Mouse (Mus musculus) hindbrain, embryonic 15.5 days (tissue): ENCODE results near the gene 1700025G04Rik. TPM values are rescaled to one million over a fixed set of nuclear protein-coding genes. Genes with fewer than 3 reads are reported as not detected.

Experiments used
- ATAC-seq: fragments of 200-750 bp; cut with Nextera tagmentation; 2 replicates; pipeline ENCODE4 v1.8.0; 2017; ENCODE audit warnings: low read depth, moderate number of reproducible peaks, moderate TSS enrichment; ENCODE audit not compliant: low FRiP score
- H3K27ac ChIP-seq: fragments of 300-500 bp; sonication (generic); replicated peaks from 2 replicates; pipeline ENCODE4 v1.5.1; 2015; ENCODE audit warnings: mild to moderate bottlenecking, inconsistent platforms
- H3K27me3 ChIP-seq: fragments of 300-500 bp; sonication (generic); 2 replicates; pipeline ENCODE4 v1.6.1; 2015; ENCODE audit warnings: control low read depth, inconsistent platforms
- H3K36me3 ChIP-seq: fragments of 300-500 bp; sonication (generic); 2 replicates; pipeline ENCODE4 v1.6.1; 2015; ENCODE audit warnings: control low read depth, inconsistent platforms
- H3K4me1 ChIP-seq: fragments of 300-500 bp; sonication (generic); replicated peaks from 2 replicates; pipeline ENCODE4 v1.6.1; 2015; ENCODE audit warnings: control low read depth, inconsistent platforms
- H3K4me2 ChIP-seq: fragments of 300-500 bp; sonication (generic); 2 replicates; pipeline ENCODE4 v1.6.1; 2015; ENCODE audit warnings: moderate library complexity, mild to moderate bottlenecking, inconsistent platforms
- H3K4me3 ChIP-seq: fragments of 300-500 bp; sonication (generic); 2 replicates; pipeline ENCODE4 v1.5.1; 2015; ENCODE audit warnings: mild to moderate bottlenecking, inconsistent platforms
- H3K9ac ChIP-seq: fragments of 300-500 bp; sonication (generic); 2 replicates; pipeline ENCODE4 v1.6.1; 2015; ENCODE audit warnings: inconsistent platforms
- H3K9me3 ChIP-seq: fragments of 300-500 bp; sonication (generic); 2 replicates; pipeline ENCODE4 v1.6.1; 2016; ENCODE audit warnings: control low read depth, inconsistent platforms
- WGBS: fragments of 180-500 bp; shearing (Covaris S2); methylation state at CpG from one replicate; pipeline ENCODE4 v1.1.7; 2015; 5-methylcytosine and 5-hydroxymethylcytosine counted together
- polyA plus RNA-seq: library from polyadenylated mRNA; unstranded; fragments of >200 nt; fragmentation: Nextera tagmentation; extraction: Ambion mirVana; gene quantifications from 2 replicates; pipeline ENCODE4 v1.2.1, GENCODE M21; 2015

The 1700025G04Rik gene
- polyA plus RNA-seq, 1 experiment from 2014 or later = 33.9 TPM

DNA sequence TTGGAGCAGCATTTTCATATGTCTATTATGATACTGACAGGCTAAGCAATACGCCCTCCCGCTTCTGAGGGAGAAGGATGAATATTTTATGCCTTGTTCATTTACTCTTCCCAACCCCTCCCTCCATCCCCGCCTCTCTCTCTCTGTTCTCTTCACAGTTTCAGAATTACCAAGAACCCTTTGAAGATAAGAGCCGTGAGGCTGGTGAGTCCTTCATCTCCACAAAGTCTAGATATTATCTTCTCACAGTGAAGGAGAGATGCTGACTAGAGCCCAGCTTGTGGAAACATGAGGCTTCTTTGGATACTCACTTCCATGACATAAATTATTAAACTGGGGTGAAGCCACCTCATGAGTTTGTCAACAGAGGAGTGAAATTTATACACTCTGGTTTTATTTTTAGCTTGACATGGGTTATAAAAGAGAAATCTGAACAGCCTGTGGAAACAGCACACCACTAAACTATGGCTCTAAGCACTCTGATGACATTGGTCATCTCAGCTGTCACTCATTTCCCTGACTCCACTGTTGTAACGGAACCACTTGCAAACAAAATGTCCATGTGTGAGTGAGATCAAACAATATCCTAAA, 116.7 kb downstream of the 1700025G04Rik start:
- no peak for ATAC-seq
- Histone ChIP-seq H3K4me2 (no peak overlapping the region), H3K4me1 (peaks cover 8% of the 10 kb centered on the region), H3K27ac (no peak overlapping the region), H3K36me3 (no peaks in the 10 kb centered on the region), H3K9ac (no peak overlapping the region), H3K9me3 (no peaks in the 10 kb centered on the region), H3K27me3 (no peaks in the 10 kb centered on the region), H3K4me3 (no peak overlapping the region)
- 78% methylated on average over 5 of the region's 5 CpGs for WGBS

DNA sequence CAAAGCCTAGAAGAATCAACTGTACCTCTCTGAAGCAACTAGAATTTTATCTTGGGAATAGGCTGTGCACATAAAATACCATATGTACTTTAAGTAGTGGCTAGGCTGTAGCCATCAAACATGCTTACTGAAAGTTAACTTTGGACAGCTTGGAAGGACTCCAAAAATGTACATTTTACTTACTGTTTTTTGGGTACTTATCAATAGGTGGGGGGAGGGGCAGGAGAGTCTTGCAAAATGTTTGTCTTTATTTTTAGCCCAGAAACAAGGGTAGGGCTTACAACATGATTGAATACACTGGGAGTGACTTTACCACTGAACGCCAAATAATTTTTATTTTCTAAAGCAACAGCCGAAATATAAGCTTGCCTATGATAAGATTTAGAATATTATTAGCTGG, 118.3 kb downstream of the 1700025G04Rik start:
- Histone ChIP-seq H3K4me1 (no peaks in the 10 kb centered on the region; the same call in 1 of the 2 replicates), H3K27me3 (no peaks in the 10 kb centered on the region), H3K9me3 (no peaks in the 10 kb centered on the region), H3K9ac (no peak overlapping the region), H3K36me3 (no peaks in the 10 kb centered on the region), H3K4me3 (no peak overlapping the region), H3K4me2 (no peak overlapping the region), H3K27ac (no peak overlapping the region)
- WGBS = 94% methylated on average over 2 of the region's 2 CpGs
- ATAC-seq = no peak

DNA sequence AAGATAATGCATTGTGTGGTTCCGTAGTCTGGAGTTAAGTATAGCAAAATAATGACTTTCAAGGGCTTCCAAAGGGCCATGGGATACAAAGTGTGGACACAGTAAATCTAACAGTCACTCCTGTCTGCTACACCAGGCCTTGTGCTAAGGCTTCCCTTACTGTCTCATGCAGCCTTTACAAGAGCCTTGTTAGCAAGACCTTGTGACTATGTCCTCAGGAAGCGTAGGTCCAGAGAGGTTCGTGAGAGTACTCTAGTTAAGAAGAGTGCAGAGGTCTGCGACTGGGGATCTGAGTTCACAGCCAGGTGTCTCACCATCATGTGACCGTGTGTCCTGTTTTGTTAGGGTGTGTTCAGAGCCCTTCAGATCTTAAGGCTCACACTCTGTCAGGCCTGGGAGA, 121.8 kb downstream of the 1700025G04Rik start:
- 95% methylated on average over 5 of the region's 5 CpGs for WGBS
- Histone ChIP-seq H3K9ac (no peak overlapping the region), H3K27ac (no peak overlapping the region), H3K9me3 (no peaks in the 10 kb centered on the region), H3K4me1 (no peaks in the 10 kb centered on the region; the same call in 1 of the 2 replicates), H3K4me3 (no peak overlapping the region), H3K27me3 (no peaks in the 10 kb centered on the region), H3K36me3 (no peaks in the 10 kb centered on the region), H3K4me2 (no peak overlapping the region)
- ATAC-seq = no peak

DNA sequence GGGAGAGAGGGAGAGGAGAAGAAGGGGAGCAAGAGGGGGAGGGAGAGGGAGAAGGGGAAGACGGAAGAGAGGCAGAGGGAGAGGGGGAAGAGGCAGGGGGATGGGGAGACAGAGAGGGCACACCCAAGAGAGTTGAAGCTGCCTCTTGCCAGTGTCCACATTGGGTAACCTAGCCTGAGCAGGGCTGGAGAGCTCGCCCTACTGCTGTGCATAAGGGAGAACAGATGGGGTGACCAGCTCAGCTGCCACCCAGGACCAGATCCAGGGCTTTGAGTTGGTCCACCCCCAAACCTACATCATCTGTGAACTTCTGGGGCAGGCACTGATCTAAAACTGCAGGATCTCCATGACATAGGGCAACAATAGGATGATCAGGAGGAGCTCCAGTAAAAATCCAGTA, 125.1 kb downstream of the 1700025G04Rik start:
- Histone ChIP-seq H3K4me1 (peaks cover 6% of the 10 kb centered on the region; the same call in 1 of the 2 replicates), H3K27ac (no peak overlapping the region), H3K4me2 (no peak overlapping the region), H3K9me3 (no peaks in the 10 kb centered on the region), H3K36me3 (no peaks in the 10 kb centered on the region), H3K9ac (no peak overlapping the region), H3K27me3 (no peaks in the 10 kb centered on the region), H3K4me3 (no peak overlapping the region)
- ATAC-seq = no peak
- WGBS = 95% methylated on average over 2 of the region's 2 CpGs

DNA sequence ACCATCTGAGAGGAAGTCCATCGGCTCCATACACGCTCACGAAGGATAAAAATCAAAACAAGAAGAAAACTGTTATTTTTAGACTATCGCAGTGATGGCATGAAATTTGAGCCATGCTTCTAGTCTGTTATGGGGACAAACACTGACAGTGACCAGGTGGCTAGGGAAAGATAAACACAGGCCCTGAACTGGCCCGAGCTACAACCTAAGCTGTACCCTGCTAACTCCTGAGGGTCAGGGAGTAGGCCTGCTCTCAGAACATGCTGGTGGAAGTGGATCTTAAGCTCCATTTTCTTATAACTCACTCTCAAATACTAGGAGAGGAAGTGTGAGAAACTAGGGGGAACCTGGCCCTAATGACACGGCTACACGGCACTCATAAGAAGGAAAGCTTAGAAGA, 126.7 kb downstream of the 1700025G04Rik start:
- Histone ChIP-seq H3K9me3 (no peaks in the 10 kb centered on the region), H3K27ac (no peak overlapping the region), H3K9ac (no peak overlapping the region), H3K27me3 (no peaks in the 10 kb centered on the region), H3K4me2 (no peak overlapping the region), H3K4me3 (no peak overlapping the region), H3K36me3 (no peaks in the 10 kb centered on the region), H3K4me1 (peaks cover 9% of the 10 kb centered on the region; the same call in 1 of the 2 replicates)
- 90% methylated on average over 7 of the region's 7 CpGs for WGBS
- no peak for ATAC-seq

DNA sequence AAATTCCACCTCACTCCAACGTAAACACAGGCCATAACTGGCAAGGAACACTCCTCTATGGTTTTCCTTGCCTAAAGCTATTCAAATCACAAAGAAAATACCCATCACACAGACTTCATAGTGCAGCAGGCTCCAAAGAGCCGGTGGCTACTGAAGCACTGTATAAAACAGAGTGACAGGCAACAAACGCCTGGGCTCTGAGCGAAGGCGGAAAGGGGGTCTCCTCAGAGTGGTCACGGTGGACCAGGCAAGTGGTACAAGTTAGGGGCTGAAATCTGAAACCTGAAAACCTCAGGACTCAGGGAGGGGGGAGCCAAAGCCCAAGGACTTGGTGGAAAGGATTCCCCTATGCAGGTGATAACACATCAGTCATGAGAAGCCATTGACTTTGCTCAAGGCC, 127.8 kb downstream of the 1700025G04Rik start:
- WGBS = 56% methylated on average over 6 of the region's 6 CpGs
- peaks cover 15% of the 10 kb centered on the region; the same call in 1 of the 2 replicates for H3K4me1 ChIP-seq
- no peaks in the 10 kb centered on the region for H3K36me3 ChIP-seq
- no peak overlapping the region for H3K4me3 ChIP-seq
- no peak overlapping the region for H3K4me2 ChIP-seq
- 0 out of 2 replicates have a peak, but pooled peaks have one; percentile 51 for ATAC-seq
- H3K27me3 ChIP-seq = no peaks in the 10 kb centered on the region
- no peaks in the 10 kb centered on the region for H3K9me3 ChIP-seq
- H3K27ac ChIP-seq = no peak overlapping the region
- H3K9ac ChIP-seq = no peak overlapping the region

DNA sequence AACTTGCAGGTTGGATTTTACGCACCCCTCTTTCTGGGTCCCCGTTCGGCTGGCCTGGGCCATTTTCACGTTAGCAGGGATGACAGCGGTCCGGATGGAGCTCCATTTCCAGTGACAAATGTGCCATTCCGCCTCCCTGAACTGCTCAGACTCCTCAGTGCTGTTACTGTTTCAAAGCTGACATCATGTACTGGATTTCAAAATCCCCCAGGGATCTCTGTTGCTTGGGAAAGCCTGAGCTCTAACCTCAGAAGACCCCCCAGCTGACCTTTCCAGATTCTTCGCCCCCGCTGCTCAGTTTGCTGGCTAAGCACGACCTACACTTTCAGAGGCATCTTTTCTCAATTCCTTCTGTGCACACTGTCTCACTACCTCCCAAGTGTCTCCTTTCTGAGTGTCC, 128.7 kb downstream of the 1700025G04Rik start:
- Histone ChIP-seq H3K9ac (no peak overlapping the region), H3K4me2 (no peak overlapping the region), H3K27ac (no peak overlapping the region), H3K4me3 (no peak overlapping the region), H3K27me3 (no peaks in the 10 kb centered on the region), H3K4me1 (peaks cover 15% of the 10 kb centered on the region; the same call in 1 of the 2 replicates), H3K9me3 (no peaks in the 10 kb centered on the region), H3K36me3 (no peaks in the 10 kb centered on the region)
- WGBS = 80% methylated on average over 10 of the region's 10 CpGs
- ATAC-seq = no peak

DNA sequence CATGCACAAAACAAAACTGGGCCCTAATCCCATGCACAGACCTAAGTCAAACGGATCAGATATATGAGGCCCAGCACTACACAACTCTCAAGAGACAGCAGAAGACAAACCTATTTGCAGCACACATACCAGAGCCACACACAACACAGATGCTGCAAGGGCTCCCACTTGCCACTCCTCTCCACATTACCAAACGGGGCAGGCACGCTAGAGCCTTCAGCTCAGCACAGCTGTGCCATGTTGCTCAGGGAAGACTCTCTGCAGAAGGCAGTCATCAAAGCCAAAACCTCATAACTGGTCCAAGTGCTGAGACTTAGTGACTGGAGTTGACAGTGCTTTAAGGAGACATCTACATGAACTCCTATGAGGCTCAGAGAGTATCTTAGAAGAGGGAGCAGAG, 130.9 kb downstream of the 1700025G04Rik start:
- H3K4me1 ChIP-seq = peaks cover 20% of the 10 kb centered on the region; the same call in 1 of the 2 replicates
- no peak overlapping the region for H3K4me3 ChIP-seq
- H3K4me2 ChIP-seq = no peak overlapping the region
- no peak overlapping the region for H3K9ac ChIP-seq
- WGBS = 33% methylated on average over 3 of the region's 3 CpGs
- no peaks in the 10 kb centered on the region for H3K9me3 ChIP-seq
- no peak for ATAC-seq
- H3K27ac ChIP-seq = no peak overlapping the region
- H3K27me3 ChIP-seq = no peaks in the 10 kb centered on the region
- H3K36me3 ChIP-seq = no peaks in the 10 kb centered on the region

DNA sequence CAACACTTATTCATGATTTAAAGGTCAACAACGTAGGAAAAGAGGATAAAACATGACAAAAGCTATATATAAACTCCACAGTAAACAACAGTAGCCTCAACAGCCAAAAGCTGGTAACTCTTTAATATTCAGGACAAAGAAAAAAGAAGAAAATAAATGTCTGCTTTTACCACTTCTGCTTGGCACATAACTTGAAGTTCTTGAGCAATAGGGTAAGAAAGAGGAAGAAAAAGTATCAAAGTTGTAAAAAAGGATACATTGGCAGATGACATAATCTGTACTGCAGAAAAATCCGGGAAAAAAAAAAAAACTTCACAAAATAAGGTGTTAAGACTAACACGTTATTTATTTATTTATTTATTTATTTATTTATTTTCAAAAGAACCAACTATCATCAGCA, 131.5 kb downstream of the 1700025G04Rik start:
- Histone ChIP-seq H3K4me1 (peaks cover 24% of the 10 kb centered on the region), H3K9me3 (no peaks in the 10 kb centered on the region), H3K36me3 (no peaks in the 10 kb centered on the region), H3K27me3 (no peaks in the 10 kb centered on the region), H3K4me3 (no peak overlapping the region), H3K9ac (no peak overlapping the region), H3K4me2 (no peak overlapping the region), H3K27ac (no peak overlapping the region)
- no peak for ATAC-seq
- WGBS = 84% methylated on average over 3 of the region's 3 CpGs

DNA sequence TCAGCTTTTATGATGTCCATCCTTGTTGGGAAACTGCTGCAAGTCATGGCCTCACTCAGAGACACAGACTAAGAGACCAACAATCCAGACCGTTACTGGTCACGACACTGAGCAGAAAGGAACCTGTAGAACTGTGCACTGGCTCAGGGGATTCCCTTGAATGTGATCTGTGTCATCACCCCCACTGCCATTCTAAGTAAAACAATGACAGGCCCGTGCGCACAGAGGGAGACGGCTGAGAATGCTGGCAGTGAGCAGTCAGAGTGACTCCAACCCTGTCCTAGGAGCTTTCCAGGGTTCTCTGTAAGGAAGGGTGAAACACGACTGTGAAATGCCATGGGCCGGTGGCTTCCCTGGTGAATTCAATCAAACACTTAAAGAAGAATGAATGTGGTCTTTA, 132.3 kb downstream of the 1700025G04Rik start:
- no peak for ATAC-seq
- H3K9ac ChIP-seq = no peak overlapping the region
- no peak overlapping the region for H3K4me2 ChIP-seq
- H3K9me3 ChIP-seq = no peaks in the 10 kb centered on the region
- no peaks in the 10 kb centered on the region for H3K36me3 ChIP-seq
- H3K27me3 ChIP-seq = no peaks in the 10 kb centered on the region
- 24% methylated on average over 7 of the region's 7 CpGs for WGBS
- H3K4me1 ChIP-seq = peaks cover 32% of the 10 kb centered on the region
- H3K27ac ChIP-seq = no peak overlapping the region
- no peak overlapping the region for H3K4me3 ChIP-seq

DNA sequence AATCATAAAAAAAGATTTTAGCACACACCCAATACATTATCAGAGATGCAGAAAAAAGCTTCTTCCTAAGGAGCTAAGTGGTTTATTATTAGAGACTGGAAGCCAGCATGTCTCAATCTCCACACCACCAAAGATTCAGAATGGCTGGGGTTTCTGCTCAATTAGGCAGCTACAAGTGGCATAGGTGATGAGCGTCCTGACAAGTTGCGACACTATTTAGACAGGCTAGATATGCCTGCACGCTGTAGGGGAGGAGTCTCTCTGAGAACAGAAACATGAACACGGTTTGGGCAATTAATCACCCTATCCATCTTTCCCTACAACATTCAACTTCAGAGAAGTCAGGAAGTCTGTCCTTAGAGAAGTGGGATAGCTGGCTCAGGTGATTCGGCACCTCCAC, 134.1 kb downstream of the 1700025G04Rik start:
- Histone ChIP-seq H3K36me3 (no peaks in the 10 kb centered on the region), H3K4me3 (no peak overlapping the region), H3K27ac (no peak overlapping the region), H3K27me3 (no peaks in the 10 kb centered on the region), H3K9ac (no peak overlapping the region), H3K4me2 (no peak overlapping the region), H3K9me3 (no peaks in the 10 kb centered on the region), H3K4me1 (peaks cover 28% of the 10 kb centered on the region)
- ATAC-seq = no peak
- 52% methylated on average over 5 of the region's 5 CpGs for WGBS

DNA sequence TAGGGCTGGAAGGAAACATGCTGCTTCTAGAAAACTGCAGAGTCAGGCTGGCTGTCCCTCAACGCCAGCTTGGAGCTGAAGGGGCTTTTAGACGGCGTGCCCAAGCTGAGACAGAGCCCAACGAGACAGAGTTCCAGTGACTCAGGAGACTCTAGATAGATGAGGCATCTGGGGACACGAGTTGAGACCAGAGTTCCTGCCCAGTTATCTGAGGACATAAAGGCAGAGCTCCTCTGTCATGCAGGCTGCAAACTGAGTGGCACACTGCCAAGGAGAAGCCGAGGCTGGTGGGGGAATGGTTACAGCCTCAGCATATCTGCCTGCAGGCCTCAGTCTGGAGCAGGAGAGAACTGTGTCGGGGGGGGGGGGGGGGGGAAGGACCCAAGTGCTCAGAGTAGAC, 136.4 kb downstream of the 1700025G04Rik start:
- Histone ChIP-seq H3K9me3 (no peaks in the 10 kb centered on the region), H3K27me3 (no peaks in the 10 kb centered on the region), H3K4me3 (no peak overlapping the region), H3K27ac (0 out of 2 replicates have a peak overlapping the region, but pooled peaks have one; percentile 42), H3K9ac (no peak overlapping the region), H3K36me3 (no peaks in the 10 kb centered on the region), H3K4me1 (peaks cover 26% of the 10 kb centered on the region), H3K4me2 (no peak overlapping the region)
- ATAC-seq = peak; percentile 64
- 16% methylated on average over 6 of the region's 7 CpGs for WGBS

DNA sequence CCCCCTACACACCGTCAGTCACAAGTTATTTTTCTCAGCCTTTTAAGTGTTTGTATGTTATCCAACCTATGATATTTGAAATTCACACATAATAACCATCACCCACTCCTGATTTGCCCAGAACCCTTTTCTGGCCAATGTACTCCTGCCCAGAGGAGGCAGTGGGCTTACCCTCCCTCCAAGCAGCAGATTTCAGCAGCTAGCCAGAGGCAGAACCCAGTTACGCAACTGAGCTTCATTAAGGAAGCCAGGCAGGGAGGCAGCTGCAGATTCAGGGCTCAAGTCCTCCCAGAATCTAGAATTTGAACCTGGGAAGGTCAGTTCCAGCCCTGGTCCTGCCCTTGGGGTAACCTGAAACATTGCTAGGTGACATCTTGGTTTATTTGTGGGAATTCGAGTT, 141.9 kb downstream of the 1700025G04Rik start:
- Histone ChIP-seq H3K4me2 (0 out of 2 replicates have a peak overlapping the region, but pooled peaks have one; percentile 9), H3K9me3 (no peaks in the 10 kb centered on the region), H3K4me1 (peaks cover 43% of the 10 kb centered on the region), H3K36me3 (no peaks in the 10 kb centered on the region), H3K9ac (no peak overlapping the region), H3K27ac (no peak overlapping the region), H3K4me3 (no peak overlapping the region), H3K27me3 (no peaks in the 10 kb centered on the region)
- WGBS = 73% methylated on average over 3 of the region's 3 CpGs
- no peak for ATAC-seq
